Mouse (Mus musculus): Measurements from ENCODE around the gene Cntn3. TPM values are rescaled to one million over a fixed set of nuclear protein-coding genes. Genes with fewer than 3 reads are reported as not detected.

The Cntn3 gene
- polyA plus RNA-seq, 1 experiment from 2014 or later, result 0.02 TPM

- no peak for TF ChIP-seq CTCF (IDR thresholded peaks at IDR 0.05)
- no peak for TF ChIP-seq EP300 (IDR thresholded peaks at IDR 0.05)
- no peak for DNase-seq (ENCODE audit: low spot score)
- WGBS, result 56% methylated on average over 1 of the region's 1 CpGs
Observed at GRCm38 (mm10) chr6:102567496-102567895, 5.4 kb downstream of the Cntn3 start.

GRCm38 (mm10) chr6:102565228-102565627 is 7.7 kb downstream of the Cntn3 start:
- H3K27ac ChIP-seq (ENCODE audit: low read length), result no peak overlapping the region
- H3K4me3 ChIP-seq (ENCODE audit: low read depth, low read length), result no peak overlapping the region
- ATAC-seq (no peak), DNase-seq (ENCODE audit: low spot score) (no peak)
- no peaks in the 10 kb centered on the region for H3K36me3 ChIP-seq (ENCODE audit: insufficient read depth, low read length)
- no peaks in the 10 kb centered on the region; the same call in 1 of the 2 replicates for H3K27me3 ChIP-seq (replicated peaks; ENCODE audit: insufficient read depth, low read length)
- TF ChIP-seq EP300 (IDR thresholded peaks at IDR 0.05) (no peak), CTCF (IDR thresholded peaks at IDR 0.05) (no peak)
- WGBS, result 92% methylated on average over 1 of the region's 1 CpGs
- H3K9me3 ChIP-seq (ENCODE audit: low read length), result no peaks in the 10 kb centered on the region
- no peaks in the 10 kb centered on the region for H3K4me1 ChIP-seq (ENCODE audit: insufficient read depth, low read depth, low read length)
- no peak overlapping the region for H3K9ac ChIP-seq (replicated peaks; ENCODE audit: low read depth)
- no peak overlapping the region for H3K4me2 ChIP-seq (replicated peaks; ENCODE audit: low read depth, low read length)

More at GRCm38 (mm10) chr6:102567496-102567895, 5.4 kb downstream of the Cntn3 start:
- no peak for ATAC-seq
- Histone ChIP-seq H3K9ac (replicated peaks; ENCODE audit: low read depth) (no peak overlapping the region), H3K27ac (ENCODE audit: low read length) (no peak overlapping the region), H3K36me3 (ENCODE audit: insufficient read depth, low read length) (no peaks in the 10 kb centered on the region), H3K4me3 (ENCODE audit: low read depth, low read length) (no peak overlapping the region), H3K4me1 (ENCODE audit: insufficient read depth, low read depth, low read length) (no peaks in the 10 kb centered on the region), H3K9me3 (ENCODE audit: low read length) (no peaks in the 10 kb centered on the region), H3K27me3 (replicated peaks; ENCODE audit: insufficient read depth, low read length) (no peaks in the 10 kb centered on the region; the same call in 1 of the 2 replicates), H3K4me2 (replicated peaks; ENCODE audit: low read depth, low read length) (no peak overlapping the region)

- peak; percentile 93 for ATAC-seq
- Histone ChIP-seq H3K4me3 (ENCODE audit: low read depth, low read length) (peak overlapping the region; percentile 33), H3K4me2 (replicated peaks; ENCODE audit: low read depth, low read length) (peak overlapping the region; percentile 69), H3K36me3 (ENCODE audit: insufficient read depth, low read length) (no peaks in the 10 kb centered on the region), H3K27me3 (replicated peaks; ENCODE audit: insufficient read depth, low read length) (no peaks in the 10 kb centered on the region; the same call in 1 of the 2 replicates), H3K4me1 (ENCODE audit: insufficient read depth, low read depth, low read length) (no peaks in the 10 kb centered on the region), H3K9ac (replicated peaks; ENCODE audit: low read depth) (no peak overlapping the region), H3K27ac (ENCODE audit: low read length) (no peak overlapping the region), H3K9me3 (ENCODE audit: low read length) (no peaks in the 10 kb centered on the region)
- TF ChIP-seq EP300 (IDR thresholded peaks at IDR 0.05) (no peak), CTCF (IDR thresholded peaks at IDR 0.05) (peak; percentile 40)
- peak; percentile 58 for DNase-seq (ENCODE audit: low spot score)
- under 1% methylated on average over 45 of the region's 63 CpGs for WGBS
Observed at GRCm38 (mm10) chr6:102564011-102564731, 8.7 kb downstream of the Cntn3 start.

GRCm38 (mm10) chr6:102563431-102563830 is 9.5 kb downstream of the Cntn3 start:
- no peak overlapping the region for H3K9ac ChIP-seq (replicated peaks; ENCODE audit: low read depth)
- H3K4me1 ChIP-seq (ENCODE audit: insufficient read depth, low read depth, low read length), result no peaks in the 10 kb centered on the region
- H3K4me3 ChIP-seq (ENCODE audit: low read depth, low read length), result no peak overlapping the region
- no peaks in the 10 kb centered on the region; the same call in 1 of the 2 replicates for H3K27me3 ChIP-seq (replicated peaks; ENCODE audit: insufficient read depth, low read length)
- no peak overlapping the region for H3K27ac ChIP-seq (ENCODE audit: low read length)
- TF ChIP-seq EP300 (IDR thresholded peaks at IDR 0.05) (no peak), CTCF (IDR thresholded peaks at IDR 0.05) (no peak)
- no peaks in the 10 kb centered on the region for H3K9me3 ChIP-seq (ENCODE audit: low read length)
- H3K4me2 ChIP-seq (replicated peaks; ENCODE audit: low read depth, low read length), result no peak overlapping the region; the same call in 1 of the 2 replicates
- ATAC-seq (no peak), DNase-seq (ENCODE audit: low spot score) (no peak)
- WGBS, result 8% methylated on average over 7 of the region's 7 CpGs
- H3K36me3 ChIP-seq (ENCODE audit: insufficient read depth, low read length), result no peaks in the 10 kb centered on the region

GRCm38 (mm10) chr6:102557521-102557920 is 15.4 kb downstream of the Cntn3 start:
- DNase-seq (ENCODE audit: low spot score), result no peak
- Histone ChIP-seq H3K4me2 (replicated peaks; ENCODE audit: low read depth, low read length) (no peak overlapping the region), H3K36me3 (ENCODE audit: insufficient read depth, low read length) (no peaks in the 10 kb centered on the region)

GRCm38 (mm10) chr6:102556497-102556896 is 16.4 kb downstream of the Cntn3 start:
- DNase-seq (ENCODE audit: low spot score), result no peak
- H3K27ac ChIP-seq (ENCODE audit: low read length), result no peak overlapping the region
- H3K27me3 ChIP-seq (replicated peaks; ENCODE audit: insufficient read depth, low read length), result no peaks in the 10 kb centered on the region
- no peaks in the 10 kb centered on the region for H3K36me3 ChIP-seq (ENCODE audit: insufficient read depth, low read length)
- no peaks in the 10 kb centered on the region for H3K9me3 ChIP-seq (ENCODE audit: low read length)
- TF ChIP-seq CTCF (IDR thresholded peaks at IDR 0.05) (no peak), EP300 (IDR thresholded peaks at IDR 0.05) (no peak)
- ATAC-seq, result no peak
- H3K4me2 ChIP-seq (replicated peaks; ENCODE audit: low read depth, low read length), result no peak overlapping the region
- no peak overlapping the region for H3K9ac ChIP-seq (replicated peaks; ENCODE audit: low read depth)
- no peaks in the 10 kb centered on the region for H3K4me1 ChIP-seq (ENCODE audit: insufficient read depth, low read depth, low read length)
- H3K4me3 ChIP-seq (ENCODE audit: low read depth, low read length), result no peak overlapping the region
- WGBS, result 39% methylated on average over 3 of the region's 3 CpGs

More at GRCm38 (mm10) chr6:102557521-102557920, 15.4 kb downstream of the Cntn3 start:
- Histone ChIP-seq H3K27me3 (replicated peaks; ENCODE audit: insufficient read depth, low read length) (no peaks in the 10 kb centered on the region; the same call in 1 of the 2 replicates), H3K27ac (ENCODE audit: low read length) (no peak overlapping the region), H3K4me3 (ENCODE audit: low read depth, low read length) (no peak overlapping the region), H3K9ac (replicated peaks; ENCODE audit: low read depth) (no peak overlapping the region), H3K4me1 (ENCODE audit: insufficient read depth, low read depth, low read length) (no peaks in the 10 kb centered on the region), H3K9me3 (ENCODE audit: low read length) (no peaks in the 10 kb centered on the region)
- WGBS, result 64% methylated on average over 3 of the region's 3 CpGs
- TF ChIP-seq CTCF (IDR thresholded peaks at IDR 0.05) (no peak), EP300 (IDR thresholded peaks at IDR 0.05) (no peak)
- no peak for ATAC-seq
